Mouse (Mus musculus): ENCODE results near the gene Lcn3.
"Not testable (repeated sequence)": the region's sequence is repeated elsewhere in the genome, so short reads cannot be mapped to it uniquely, and the experiment has no call there.

Gene Lcn3

GRCm38 (mm10) chr2:25765269-25765668 lies at the start of gene Lcn3:
Gene Lcn3 (plus strand): TSS chr2:25765569.
- DNase-seq: no peak

GRCm38 (mm10) chr2:25717222-25717621 lies 48.1 kb upstream of the Lcn3 start:
- DNase-seq: no peak

- no peak for DNase-seq
These were observed 32.0 kb upstream of the Lcn3 start for GRCm38 (mm10) chr2:25733199-25733930.

GRCm38 (mm10) chr2:25736709-25737108 lies 28.7 kb upstream of the Lcn3 start, which contains the start of gene Obp2b:
Gene Obp2b (plus strand): TSS chr2:25737009.
- DNase-seq: not testable (repeated sequence)

- DNase-seq: no peak
These were observed 23.7 kb upstream of the Lcn3 start for GRCm38 (mm10) chr2:25741671-25742070.

- DNase-seq: no peak
These were observed 11.2 kb upstream of the Lcn3 start for GRCm38 (mm10) chr2:25754201-25754600.

- DNase-seq: no peak
These were observed 7.2 kb upstream of the Lcn3 start for GRCm38 (mm10) chr2:25758064-25758625.

- no peak for DNase-seq
These were observed 2.4 kb downstream of the Lcn3 start for GRCm38 (mm10) chr2:25767764-25768163.

GRCm38 (mm10) chr2:25773507-25773906 lies 8.1 kb downstream of the Lcn3 start:
- DNase-seq: peak; percentile 36 to 48

- no peak for DNase-seq
These were observed 9.3 kb downstream of the Lcn3 start for GRCm38 (mm10) chr2:25774640-25775039.

- DNase-seq: peak; percentile 27 to 37
These were observed 10.6 kb downstream of the Lcn3 start for GRCm38 (mm10) chr2:25775991-25776390.

GRCm38 (mm10) chr2:25776717-25777116 lies 11.3 kb downstream of the Lcn3 start, which contains the start of gene Lcn11:
Gene Lcn11 (plus strand): TSS chr2:25777017.
- DNase-seq: no peak

GRCm38 (mm10) chr2:25779076-25779475 lies 13.7 kb downstream of the Lcn3 start:
- DNase-seq: no peak

GRCm38 (mm10) chr2:25780921-25781320 lies 15.6 kb downstream of the Lcn3 start:
- peak; percentile 31 to 32 for DNase-seq

GRCm38 (mm10) chr2:25781957-25782356 lies 16.6 kb downstream of the Lcn3 start, which contains the start of gene Gm13539:
Gene Gm13539 (plus strand): TSS chr2:25782257.
- no peak for DNase-seq

GRCm38 (mm10) chr2:25785573-25786322 lies 20.4 kb downstream of the Lcn3 start:
- peak in 1 of 2 experiments; percentile 29 for DNase-seq

- no peak for DNase-seq
These were observed 23.7 kb downstream of the Lcn3 start for GRCm38 (mm10) chr2:25789092-25789491.

GRCm38 (mm10) chr2:25797635-25798034 lies 32.3 kb downstream of the Lcn3 start:
- DNase-seq: no peak

- DNase-seq: no peak
These were observed 32.7 kb downstream of the Lcn3 start for GRCm38 (mm10) chr2:25798065-25798464.

- DNase-seq: no peak
These were observed 46.3 kb downstream of the Lcn3 start for GRCm38 (mm10) chr2:25811711-25812110.

- no peak for DNase-seq
These were observed 48.0 kb downstream of the Lcn3 start for GRCm38 (mm10) chr2:25813364-25813763.

GRCm38 (mm10) chr2:25815748-25816147 lies 50.4 kb downstream of the Lcn3 start, which contains the start of gene Glt6d1:
Gene Glt6d1 (minus strand): TSS chr2:25815848.
- DNase-seq: not testable (repeated sequence)

Data from cerebellum, postnatal 14 days (tissue).